Mouse (Mus musculus): ENCODE measurements around the gene Mef2b.

The Mef2b gene

DNA sequence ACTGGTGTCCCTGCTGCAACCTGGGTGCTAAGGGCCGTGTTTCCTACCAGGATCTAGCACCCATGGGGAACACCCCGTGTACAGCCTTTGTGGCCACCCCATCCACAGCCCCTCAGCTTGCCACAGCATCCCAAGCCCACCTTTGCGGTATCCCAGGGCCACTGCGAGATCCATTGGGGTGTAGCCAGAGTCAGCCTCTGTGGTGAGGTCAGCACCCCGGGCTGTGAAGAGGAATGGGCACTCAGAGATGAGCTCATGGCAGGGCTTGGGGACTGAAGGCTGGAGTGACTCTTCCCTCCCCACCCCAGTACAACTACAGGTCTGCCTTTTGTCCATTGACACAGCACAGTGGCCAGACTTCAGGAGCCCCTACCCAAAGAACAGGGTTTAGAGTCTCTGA, 5.4 kb upstream of the Mef2b start:
- no peak for DNase-seq (ENCODE audit: low spot score)

GRCm38 (mm10) chr8:70134931-70135330, 4.6 kb upstream of the Mef2b start:
- DNase-seq (ENCODE audit: low spot score), result no peak

DNA sequence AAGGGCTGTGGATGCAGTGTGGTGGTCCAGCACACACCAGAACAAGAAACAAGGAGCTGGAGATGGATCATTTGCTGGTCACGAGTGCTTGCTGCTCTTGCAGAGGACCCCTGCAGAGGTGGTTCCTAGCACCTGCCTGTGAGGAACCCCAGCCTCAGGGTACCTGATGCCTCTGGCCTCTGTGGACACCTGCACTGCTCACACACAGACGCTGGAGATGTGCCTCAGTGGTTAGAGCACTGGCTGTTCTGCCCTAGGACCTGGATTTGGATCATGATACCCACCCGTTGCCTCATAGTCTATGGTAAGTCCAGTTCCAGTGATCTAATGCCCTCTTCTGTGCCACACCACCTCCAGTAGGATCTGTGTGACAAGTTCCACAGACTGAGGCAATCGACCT, 2.9 kb upstream of the Mef2b start:
- no peak for DNase-seq (ENCODE audit: low spot score)

GRCm38 (mm10) chr8:70137890-70138289, 1.6 kb upstream of the Mef2b start:
- DNase-seq (ENCODE audit: low spot score), result no peak

- no peak for DNase-seq (ENCODE audit: low spot score)
Measured at GRCm38 (mm10) chr8:70139981-70140380, 470 bp downstream of the Mef2b start.

DNA sequence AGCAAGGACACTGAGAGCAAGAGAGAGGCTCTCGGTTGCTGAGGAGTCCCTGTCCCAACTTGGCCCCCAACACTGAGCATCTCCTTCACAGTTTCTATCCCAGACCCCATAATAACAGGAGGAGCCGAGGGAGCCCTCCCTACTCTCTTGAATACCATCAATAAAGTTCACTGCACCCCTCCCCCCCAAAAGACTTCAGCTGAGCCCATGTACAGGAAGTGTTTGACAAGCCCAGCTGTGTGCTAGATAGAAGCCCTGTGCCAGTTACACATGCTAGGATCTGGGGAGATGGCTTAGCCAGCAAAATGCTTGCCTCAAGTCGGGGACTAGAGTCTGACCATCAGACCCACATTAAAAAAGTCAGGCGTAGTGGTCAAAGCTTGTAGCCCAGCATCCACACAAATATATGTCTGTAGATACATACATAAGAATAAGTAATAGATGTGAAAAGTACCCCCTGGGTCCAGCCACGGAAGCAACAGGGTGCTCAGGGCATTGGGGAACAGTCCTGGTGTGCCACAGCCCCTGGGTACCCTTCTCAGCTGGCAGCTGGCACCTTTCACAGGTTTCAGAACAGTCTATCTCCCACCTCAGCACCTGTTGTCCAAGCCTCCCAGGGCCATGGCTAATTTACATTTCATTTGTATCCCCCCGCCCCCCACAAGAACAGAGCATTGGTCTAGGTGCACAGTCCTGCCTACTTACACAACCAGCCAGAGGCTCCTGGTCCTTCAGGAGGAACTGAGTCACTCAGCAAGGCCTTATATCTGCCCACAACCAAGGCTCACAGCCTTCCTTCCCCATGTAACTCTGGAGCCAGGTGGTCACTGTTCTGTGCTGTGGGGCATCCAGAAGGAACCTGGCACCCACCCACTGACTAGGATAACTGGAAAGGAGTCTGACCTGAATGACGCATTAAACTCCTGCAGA, 8.4 kb downstream of the Mef2b start:
- no peak for DNase-seq (ENCODE audit: low spot score)

DNA sequence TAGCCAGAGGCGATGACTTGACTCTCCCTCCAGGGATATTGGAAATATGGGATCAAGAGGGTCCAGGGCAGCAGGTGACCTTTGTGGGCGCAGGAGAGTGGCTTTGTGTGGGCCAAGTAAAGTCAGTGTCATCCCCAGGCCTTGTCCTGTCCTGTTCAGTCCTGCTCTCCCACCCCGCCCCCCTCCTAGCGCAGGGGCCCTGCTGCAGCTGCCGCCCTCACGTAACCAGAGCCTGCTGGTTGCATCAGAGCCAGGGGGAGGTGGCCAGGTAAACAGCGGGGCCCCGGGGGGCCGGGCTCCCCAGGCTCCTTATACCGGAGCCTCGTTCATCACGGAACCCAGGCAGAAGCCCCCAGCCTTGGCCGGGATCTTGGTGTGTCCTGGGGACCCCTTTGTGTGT, 10.6 kb downstream of the Mef2b start:
- no peak for DNase-seq (ENCODE audit: low spot score)

DNA sequence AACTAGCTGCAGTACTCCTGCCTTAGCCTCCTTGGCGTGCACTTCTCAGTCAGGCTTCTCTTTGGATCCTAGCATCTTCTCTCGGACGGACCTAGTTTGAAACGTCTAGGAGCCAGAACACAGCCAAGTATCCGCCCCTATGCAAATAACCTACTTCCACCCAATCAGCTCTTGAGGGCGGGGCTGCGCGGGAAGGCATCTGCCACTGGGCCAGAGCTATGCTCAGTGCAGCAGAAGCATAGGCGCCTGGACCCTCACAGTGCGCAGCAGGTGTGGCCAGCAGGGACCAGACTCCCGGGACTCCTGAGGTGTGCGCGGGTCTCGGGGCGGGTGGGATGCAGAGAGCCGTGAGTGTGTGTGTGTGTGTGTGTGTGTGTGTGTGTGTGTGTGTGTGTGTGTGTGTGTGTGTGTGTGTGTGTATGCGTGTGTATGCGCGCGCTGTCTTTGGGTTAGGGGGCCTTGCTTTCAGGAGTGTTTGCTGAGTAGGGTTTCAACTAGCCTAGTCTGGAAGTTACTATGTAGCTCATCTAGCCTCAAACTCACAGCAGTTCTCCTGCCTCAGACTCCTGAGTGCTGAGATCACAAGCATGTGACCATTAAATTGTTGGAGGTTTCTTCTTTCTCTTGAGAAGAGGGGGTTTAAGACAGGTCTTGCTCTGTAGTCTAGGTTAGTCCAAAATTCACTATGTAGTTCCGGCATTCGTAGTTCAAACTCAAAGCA, 13.2 kb downstream of the Mef2b start:
- peak; percentile 67 for DNase-seq (ENCODE audit: low spot score)

DNA sequence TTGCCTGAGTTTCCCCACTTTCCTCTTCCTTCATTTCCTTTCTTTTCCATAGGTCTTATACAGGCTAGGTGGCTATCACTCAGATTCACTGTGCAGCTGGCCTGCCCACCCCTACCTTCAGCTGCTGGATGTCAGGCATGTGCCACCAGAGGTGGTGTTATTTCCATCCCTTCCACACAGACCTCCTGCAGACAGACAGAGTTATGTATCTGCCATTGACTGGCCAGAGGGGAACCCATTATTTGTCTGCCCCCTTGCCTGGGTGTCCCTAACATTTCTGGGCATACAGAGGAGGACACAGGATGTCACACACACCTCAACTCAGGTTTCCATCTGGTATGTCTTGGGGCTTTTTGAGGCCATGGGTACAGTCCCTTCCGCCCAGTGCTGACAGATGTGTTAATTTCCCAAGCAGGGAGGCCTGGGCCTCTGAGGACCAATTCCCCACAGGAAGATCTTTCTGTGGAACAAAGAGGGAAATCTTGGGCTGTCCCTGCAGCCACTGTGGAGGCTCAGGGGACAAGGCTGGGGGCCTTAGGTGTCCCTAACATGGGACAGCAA, 17.8 kb downstream of the Mef2b start:
- no peak for DNase-seq (ENCODE audit: low spot score)

- peak; percentile 75 for DNase-seq (ENCODE audit: low spot score)
Measured at GRCm38 (mm10) chr8:70158069-70158853, 18.8 kb downstream of the Mef2b start.

DNA sequence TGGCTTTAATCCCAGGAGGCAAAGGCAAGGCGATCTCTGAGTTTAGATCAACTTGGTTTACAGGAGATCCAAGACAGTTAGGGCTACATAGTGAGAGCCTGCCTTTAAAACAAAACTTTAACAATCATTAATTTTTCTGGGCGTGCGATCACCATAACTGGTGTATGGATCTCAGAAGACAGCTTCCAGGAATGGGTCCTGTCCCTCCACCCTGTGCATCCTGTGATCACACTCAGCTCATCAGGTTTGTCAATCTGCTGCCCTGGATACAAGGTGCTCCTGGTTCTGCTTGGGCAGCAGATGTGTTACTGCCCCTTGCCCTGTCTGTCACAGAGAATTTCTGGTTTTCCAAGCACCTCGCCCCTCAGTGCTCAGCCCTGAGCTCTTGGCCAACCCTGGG, 19.7 kb downstream of the Mef2b start:
- no peak for DNase-seq (ENCODE audit: low spot score)

- no peak for DNase-seq (ENCODE audit: low spot score)
Measured at GRCm38 (mm10) chr8:70160015-70160414, 20.5 kb downstream of the Mef2b start.

- DNase-seq (ENCODE audit: low spot score), result no peak
Measured at GRCm38 (mm10) chr8:70163316-70163715, 23.8 kb downstream of the Mef2b start.

- DNase-seq (ENCODE audit: low spot score), result peak; percentile 65
Measured at GRCm38 (mm10) chr8:70166504-70167110, 27.1 kb downstream of the Mef2b start.

GRCm38 (mm10) chr8:70170116-70170515, 30.6 kb downstream of the Mef2b start:
- DNase-seq (ENCODE audit: low spot score), result no peak

GRCm38 (mm10) chr8:70170748-70171147, 31.2 kb downstream of the Mef2b start:
- no peak for DNase-seq (ENCODE audit: low spot score)

DNA sequence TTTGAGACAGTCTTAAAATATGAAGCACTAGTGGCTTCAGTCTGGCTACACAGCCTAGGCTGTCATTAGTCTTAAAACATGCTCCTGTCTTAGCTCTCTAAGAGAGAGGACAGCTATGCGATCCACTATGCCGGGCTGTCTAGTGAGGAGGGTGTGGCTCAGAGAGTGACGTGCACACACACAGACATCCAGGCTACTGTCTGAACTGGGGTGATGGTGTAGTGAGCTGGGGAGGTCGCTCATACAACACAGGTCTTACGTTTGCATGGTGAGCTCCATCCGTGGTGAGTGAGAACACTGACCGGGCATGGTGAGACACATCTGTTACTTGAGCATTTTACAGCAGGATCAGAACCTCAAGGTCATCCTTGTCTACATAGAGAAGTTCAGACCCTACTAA, 31.7 kb downstream of the Mef2b start:
- DNase-seq (ENCODE audit: low spot score), result no peak

- peak; percentile 87 for DNase-seq (ENCODE audit: low spot score)
Measured at GRCm38 (mm10) chr8:70172043-70172681, 32.7 kb downstream of the Mef2b start, which contains the start of gene Tmem161a. TSS of gene Tmem161a (plus strand) at chr8:70172356.

GRCm38 (mm10) chr8:70173320-70173719, 33.8 kb downstream of the Mef2b start:
- DNase-seq (ENCODE audit: low spot score), result no peak

- DNase-seq (ENCODE audit: low spot score), result no peak
Measured at GRCm38 (mm10) chr8:70174079-70174478, 34.6 kb downstream of the Mef2b start.

DNA sequence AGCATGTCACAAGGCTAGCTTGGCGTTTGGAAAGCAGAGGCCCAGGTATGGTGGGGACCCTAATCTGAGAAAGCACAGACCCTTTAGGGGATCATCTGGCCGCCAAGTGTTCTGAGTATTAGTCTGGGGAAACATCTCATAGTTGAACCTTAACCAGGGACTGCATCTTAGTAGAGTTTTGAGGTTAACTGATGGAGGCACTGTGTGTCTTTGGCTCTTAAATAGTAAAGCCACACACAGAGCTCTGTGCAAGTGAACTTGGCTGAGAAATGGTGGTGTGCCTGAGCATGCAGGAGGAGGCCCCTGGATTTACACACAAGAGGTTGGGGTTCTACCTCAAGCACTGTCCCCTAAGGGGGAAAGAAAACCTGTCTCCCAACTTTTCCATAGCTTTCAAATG, 38.7 kb downstream of the Mef2b start:
- DNase-seq (ENCODE audit: low spot score), result no peak

All from ovary, postnatal 36 days (tissue).